ENCODE assay signal across 8 mouse cellular contexts in the genomic region with DNA sequence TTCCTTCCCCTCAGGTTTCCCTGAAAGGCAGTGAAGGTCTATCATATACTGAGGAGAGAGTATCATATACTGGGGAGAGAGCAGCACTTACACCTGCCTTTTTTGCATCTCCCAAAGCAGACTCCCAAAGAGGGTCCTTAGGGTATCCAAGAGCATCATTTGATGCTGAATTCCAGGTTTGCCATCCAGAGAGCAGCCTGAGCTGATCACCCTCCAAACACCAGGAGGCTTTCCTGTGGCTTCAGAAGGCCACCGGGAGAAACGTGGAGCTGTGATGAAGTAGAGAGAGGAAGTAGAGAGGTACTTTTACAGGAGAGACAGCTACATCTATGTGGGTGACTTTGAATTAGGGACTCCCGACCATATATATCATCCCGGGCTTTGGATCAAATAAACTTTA. TPM values are rescaled to one million over a fixed set of nuclear protein-coding genes. Genes with fewer than 3 reads are reported as not detected.
A peak's percentile ranks its signal among the peaks of the same experiment; 100 is the strongest.
DNase-seq lines count a peak whose midpoint lies in the region; ATAC-seq and TF ChIP-seq lines count a peak whose summit lies in the region.

No protein-coding gene starts in this region.

- H3K27ac ChIP-seq in heart, adult 2 months = peak overlapping the region; percentile 95
- peak overlapping the region; percentile 33; the same call in 1 of the 2 replicates for H3K27ac ChIP-seq in forebrain, embryonic 16.5 days (ENCODE audit: low read length)
- H3K27ac ChIP-seq in liver, embryonic 14.5 days = no peak overlapping the region

- H3K79me2 ChIP-seq in heart, adult 2 months (replicated peaks; ENCODE audit: control insufficient read depth, insufficient read depth, low read length) = 0 out of 2 replicates have a peak, but pooled peaks cover 2% of the 10 kb centered on the region

- H3K36me3 ChIP-seq in heart, adult 2 months (ENCODE audit: control insufficient read depth, insufficient read depth, low read length) = peaks cover 2% of the 10 kb centered on the region; the same call in 1 of the 2 replicates
- no peaks in the 10 kb centered on the region for H3K36me3 ChIP-seq in forebrain, embryonic 16.5 days (ENCODE audit: control insufficient read depth, insufficient read depth)
- H3K36me3 ChIP-seq in liver, embryonic 14.5 days (replicated peaks; ENCODE audit: control insufficient read depth, insufficient read depth, low read depth) = no peaks in the 10 kb centered on the region

- TF ChIP-seq CTCF in heart, adult 2 months (IDR thresholded peaks at IDR 0.05) = no peak
- no peak for TF ChIP-seq CTCF in liver, embryonic 14.5 days (IDR thresholded peaks at IDR 0.05; ENCODE audit: low read depth)

- DNase-seq in heart, adult 2 months = no peak
- DNase-seq in heart, postnatal 10 days = no peak
- peak; percentile 44 for DNase-seq in 3T3-L1 (ENCODE audit: low read depth, low spot score)
- DNase-seq in liver, embryonic 14.5 days (ENCODE audit: low read depth in 3 of 3, low spot score in 3 of 3) = no peak
- DNase-seq in adrenal gland, postnatal 36 days = no peak
- no peak for DNase-seq in thymus, postnatal 0 days (ENCODE audit: low spot score)
- DNase-seq in cerebellum, adult 18-20 months = no peak

- peak overlapping the region; percentile 90 for H3K4me3 ChIP-seq in heart, adult 2 months
- peak overlapping the region; percentile 58 for H3K4me3 ChIP-seq in forebrain, embryonic 16.5 days (replicated peaks; ENCODE audit: low read length)
- peak overlapping the region in 1 of 2 experiments; percentile 30; a peak in 1 of 4 replicates for H3K4me3 ChIP-seq in liver, embryonic 14.5 days (ENCODE audit: insufficient read depth in 1 of 2, low read depth in 2 of 2, low read length in 2 of 2)

- ATAC-seq in forebrain, embryonic 16.5 days = no peak
- ATAC-seq in liver, embryonic 14.5 days (ENCODE audit: insufficient read depth) = no peak

- TF ChIP-seq EP300 in heart, adult 2 months (IDR thresholded peaks at IDR 0.05; ENCODE audit: insufficient read depth, low read depth, low read length) = no peak
- no peak for TF ChIP-seq EP300 in liver, embryonic 14.5 days (IDR thresholded peaks at IDR 0.05; ENCODE audit: low read depth)

- H3K4me1 ChIP-seq in heart, adult 2 months (ENCODE audit: control insufficient read depth, insufficient read depth, low read length) = peaks cover 17% of the 10 kb centered on the region
- H3K4me1 ChIP-seq in forebrain, embryonic 16.5 days (replicated peaks; ENCODE audit: control insufficient read depth, insufficient read depth, low read length) = peaks cover 40% of the 10 kb centered on the region
- peaks cover 0 to 16% of the 10 kb centered on the region in 2 experiments; a peak in 1 of 4 replicates for H3K4me1 ChIP-seq in liver, embryonic 14.5 days (replicated peaks; ENCODE audit: control insufficient read depth in 2 of 2, insufficient read depth in 2 of 2, low read length in 1 of 2)

- 41% methylated on average over 4 of the region's 4 CpGs for WGBS in heart, adult 2 months
- 18% methylated on average over 4 of the region's 4 CpGs for WGBS in forebrain, embryonic 16.5 days
- 23% methylated on average over 4 of the region's 4 CpGs for WGBS in liver, embryonic 14.5 days (ENCODE audit: insufficient replicate concordance)

- intact Hi-C loops in heart, adult 2 months (cut with DNase I) = loop anchor here (2.0 kb wide), 1 partner anchor 85 kb away; no protein-coding TSS in a partner anchor
- intact Hi-C loops in heart, postnatal 10 days (cut with DNase I) = no loop called here

- no peaks in the 10 kb centered on the region for H3K9me3 ChIP-seq in forebrain, embryonic 16.5 days (ENCODE audit: control insufficient read depth, low read length)
- no peaks in the 10 kb centered on the region for H3K9me3 ChIP-seq in liver, embryonic 14.5 days (ENCODE audit: control insufficient read depth, low read length)

- H3K4me2 ChIP-seq in forebrain, embryonic 16.5 days (ENCODE audit: low read length) = peak overlapping the region; percentile 69
- H3K4me2 ChIP-seq in liver, embryonic 14.5 days (ENCODE audit: low read depth) = peak overlapping the region; percentile 38

- TF ChIP-seq POLR2A in heart, adult 2 months (IDR thresholded peaks at IDR 0.05; ENCODE audit: insufficient read depth, low read depth, low read length) = no peak

- H3K27me3 ChIP-seq in heart, adult 2 months (ENCODE audit: control insufficient read depth, insufficient read depth, low read length) = no peaks in the 10 kb centered on the region
- H3K27me3 ChIP-seq in forebrain, embryonic 16.5 days (replicated peaks; ENCODE audit: control insufficient read depth, insufficient read depth, low read length) = no peaks in the 10 kb centered on the region
- peaks cover 59% of the 10 kb centered on the region for H3K27me3 ChIP-seq in liver, embryonic 14.5 days (ENCODE audit: control insufficient read depth, insufficient read depth, low read length)

- peak overlapping the region; percentile 23; the same call in 1 of the 2 replicates for H3K9ac ChIP-seq in heart, adult 2 months (ENCODE audit: low read depth, low read length)
- peak overlapping the region; percentile 82 for H3K9ac ChIP-seq in forebrain, embryonic 16.5 days (replicated peaks; ENCODE audit: low read depth, low read length)
- no peak overlapping the region for H3K9ac ChIP-seq in liver, embryonic 14.5 days (replicated peaks)

RNA-seq across cellular contexts. Expression of a gene that starts 3.1 kb away (rescaled TPM):
- total RNA-seq in heart, adult 2 months (2021) = 10 to 100 TPM; 13.9 to 42.4 TPM
- polyA plus RNA-seq in heart, adult 2 months (2012; rRNA removed) = 3.4 and 6.7 TPM in 2 replicates
- 10 to 100 TPM; 27.3 to 27.9 TPM for total RNA-seq in heart, postnatal 10 days (2021)
- 58.8 and 67.1 TPM in 2 replicates for polyA plus RNA-seq in forebrain, embryonic 16.5 days (2015; fragmentation: Nextera tagmentation; extraction: Ambion mirVana)
- polyA plus RNA-seq in liver, embryonic 14.5 days (2012; rRNA removed) = 0.81 and 1.0 TPM in 2 replicates
- polyA plus RNA-seq in liver, embryonic 14.5 days (2014; fragmentation: Nextera tagmentation; extraction: Ambion mirVana) = 2.1 and 2.6 TPM in 2 replicates
- 10 to 100 TPM; 48.9 to 83.1 TPM for total RNA-seq in adrenal gland, postnatal 36 days (2021)
- 6.6 and 8.8 TPM in 2 replicates for polyA plus RNA-seq in thymus, postnatal 0 days (2015; fragmentation: Nextera tagmentation; extraction: Ambion mirVana)

RNA-seq across cellular contexts. Expression of a gene that starts 48.3 kb away (rescaled TPM):
- total RNA-seq in heart, adult 2 months (2021) = 100 to 1,000 TPM; 135 to 152 TPM
- polyA plus RNA-seq in heart, adult 2 months (2012; rRNA removed) = 64.6 and 94.0 TPM in 2 replicates
- 10 to 100 TPM; 74.1 to 75.8 TPM for total RNA-seq in heart, postnatal 10 days (2021)
- 60.9 and 63.5 TPM in 2 replicates for polyA plus RNA-seq in forebrain, embryonic 16.5 days (2015; fragmentation: Nextera tagmentation; extraction: Ambion mirVana)
- polyA plus RNA-seq in liver, embryonic 14.5 days (2012; rRNA removed) = 10.7 and 16.1 TPM in 2 replicates
- polyA plus RNA-seq in liver, embryonic 14.5 days (2014; fragmentation: Nextera tagmentation; extraction: Ambion mirVana) = 26.2 and 26.5 TPM in 2 replicates
- total RNA-seq in adrenal gland, postnatal 36 days (2021) = 100 to 1,000 TPM; 130 to 159 TPM
- polyA plus RNA-seq in thymus, postnatal 0 days (2015; fragmentation: Nextera tagmentation; extraction: Ambion mirVana) = 76.5 and 82.2 TPM in 2 replicates
